Mouse (Mus musculus): ENCODE data around the gene Gxylt1. TPM values are rescaled to one million over a fixed set of nuclear protein-coding genes. Genes with fewer than 3 reads are reported as not detected.

The Gxylt1 gene
- total RNA-seq, 2 experiments from 2014 or later = 12.1 to 13.1 TPM

- intact Hi-C loops (cut with DNase I) = no loop called here
- no peak for DNase-seq
These were observed 83.4 kb downstream of the Gxylt1 start for GRCm38 (mm10) chr15:93191387-93192145.

Other genes starting within 250 kb of the Gxylt1 start
- 10 to 100 TPM; 20.0 to 21.4 TPM for gene Yaf2, start 61.8 kb upstream of the Gxylt1 start, total RNA-seq (2021)
- gene Zcrb1, start 123.2 kb upstream of the Gxylt1 start, total RNA-seq (2021) = 10 to 100 TPM; 69.5 to 72.8 TPM
- 10 to 100 TPM; 20.3 to 21.6 TPM for gene Pphln1, start 123.2 kb upstream of the Gxylt1 start, total RNA-seq (2021)

Data from heart, postnatal 14 days (tissue).